Mouse (Mus musculus): ENCODE results near the gene Smarcc2.

- TF ChIP-seq GATA1 (IDR thresholded peaks at IDR 0.05; ENCODE audit: borderline replicate concordance, low read length), result no peak
- TF ChIP-seq FLI1 (IDR thresholded peaks at IDR 0.05; ENCODE audit: low read length), result no peak
Measured at GRCm38 (mm10) chr10:128505974-128506373, 46.9 kb downstream of the Smarcc2 start.
